Mouse (Mus musculus) MEL (cell line): ENCODE results near the gene Rab22a.

Experiments used
- CHD2 ChIP-seq: IDR thresholded peaks from 2 replicates; pipeline ENCODE4 v1.6.1; 2011; ENCODE audit warnings: low read length, improper control_type of control experiment
- CTCF ChIP-seq, 3 experiments: IDR thresholded peaks in 2 of 3; conservative IDR thresholded peaks in 1 of 3; 2 replicates each; pipeline ENCODE4 v1.5.1; 2011 to 2012; ENCODE audit warnings: low read length in 3 of 3, low read depth in 2 of 3, mild to moderate bottlenecking in 2 of 3, improper control_type of control experiment in 1 of 3, inconsistent platforms in 1 of 3, mixed read lengths in 1 of 3, moderate library complexity in 1 of 3; ENCODE audit not compliant: control insufficient read depth in 1 of 3, insufficient read depth in 1 of 3, poor library complexity in 1 of 3, severe bottlenecking in 1 of 3
- MAFK ChIP-seq: IDR thresholded peaks from 2 replicates; pipeline ENCODE4 v1.6.1; 2011; ENCODE audit warnings: low read depth, mild to moderate bottlenecking, low read length, improper control_type of control experiment, borderline replicate concordance
- NELFE ChIP-seq: IDR thresholded peaks from 2 replicates; pipeline ENCODE4 v1.6.1; 2011; ENCODE audit warnings: low read depth, low read length, improper control_type of control experiment
- RAD21 ChIP-seq: IDR thresholded peaks from 2 replicates; pipeline ENCODE4 v1.6.1; 2011; ENCODE audit warnings: mild to moderate bottlenecking, low read depth, low read length, improper control_type of control experiment
- SIN3A ChIP-seq: IDR thresholded peaks from 2 replicates; pipeline ENCODE4 v1.6.1; 2012; ENCODE audit warnings: low read length, improper control_type of control experiment, inconsistent platforms
- TBP ChIP-seq: IDR thresholded peaks from 2 replicates; pipeline ENCODE4 v1.8.0; 2011; ENCODE audit warnings: low read depth, low read length, improper control_type of control experiment
- ZC3H11A ChIP-seq: IDR thresholded peaks from 2 replicates; pipeline ENCODE4 v1.6.1; 2012; ENCODE audit warnings: low read depth, mild to moderate bottlenecking, inconsistent platforms, low read length, improper control_type of control experiment

DNA sequence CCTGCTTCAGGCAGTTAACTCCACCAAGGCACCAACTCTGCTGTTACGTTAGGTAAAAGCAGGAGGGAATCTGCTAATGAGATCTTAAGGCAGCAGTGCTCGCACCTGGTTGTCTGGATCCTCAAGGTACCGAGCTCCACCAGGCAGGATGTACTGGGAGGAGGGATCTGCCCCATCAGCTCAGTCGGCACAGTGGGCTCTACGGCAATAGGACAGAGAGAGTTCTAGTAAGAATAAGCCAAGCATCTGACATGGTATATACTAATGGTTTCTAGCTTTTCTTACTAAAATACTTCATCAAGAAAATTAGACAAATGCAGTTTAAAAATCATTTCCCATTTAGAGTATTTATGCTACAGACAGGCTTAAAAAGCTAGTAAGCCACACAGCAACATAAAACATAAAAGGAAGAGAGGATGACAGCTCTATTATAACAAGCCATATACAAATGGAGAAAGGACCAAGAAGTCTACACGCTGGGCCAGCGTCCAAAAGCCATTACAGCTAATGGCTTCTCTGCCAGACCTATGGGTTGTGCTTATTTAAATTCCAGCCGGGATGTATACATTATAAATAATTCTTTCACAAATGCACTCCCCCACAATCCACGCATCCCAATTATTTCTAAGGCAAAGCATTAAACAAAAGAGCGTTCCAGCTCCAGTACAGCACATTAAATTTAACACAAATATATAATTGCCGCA is 44.0 kb upstream of the Rab22a start:
- no peak for TF ChIP-seq MAFK
- no peak for TF ChIP-seq NELFE
- no peak for TF ChIP-seq CTCF (IDR thresholded peaks at IDR 0.05 in 2 of 3, conservative IDR thresholded peaks at IDR 0.05 in 1 of 3; ENCODE audit: control insufficient read depth in 1 of 3, insufficient read depth in 1 of 3, low read depth in 2 of 3, low read length in 3 of 3, poor library complexity in 1 of 3, severe bottlenecking in 1 of 3)
- no peak for TF ChIP-seq RAD21
- TF ChIP-seq CHD2, result no peak
- no peak for TF ChIP-seq TBP
- TF ChIP-seq SIN3A, result no peak
- TF ChIP-seq ZC3H11A, result no peak
